Mouse (Mus musculus) MEL (cell line): ENCODE data around the gene Hist2h2aa1.

Experiments used
- BHLHE40 ChIP-seq: IDR thresholded peaks from 2 replicates; pipeline ENCODE4 v1.6.1; 2012; ENCODE audit warnings: low read depth, mild to moderate bottlenecking, inconsistent platforms, low read length, improper control_type of control experiment, borderline replicate concordance
- POLR2A ChIP-seq, 2 experiments: IDR thresholded peaks; 2 replicates each; pipeline ENCODE4 v1.6.1; 2011 to 2012; ENCODE audit warnings: low read length in 2 of 2, mild to moderate bottlenecking in 2 of 2, control low read depth in 1 of 2, improper control_type of control experiment in 1 of 2, low read depth in 1 of 2, moderate library complexity in 1 of 2; ENCODE audit not compliant: control insufficient read depth in 1 of 2, insufficient read depth in 1 of 2, poor library complexity in 1 of 2
- TCF12 ChIP-seq: IDR thresholded peaks from 2 replicates; pipeline ENCODE4 v1.6.1; 2014; ENCODE audit warnings: low read depth, mild to moderate bottlenecking, inconsistent platforms, low read length, improper control_type of control experiment, moderate library complexity
- ZKSCAN1 ChIP-seq: IDR thresholded peaks from 2 replicates; pipeline ENCODE4 v1.6.1; 2012; ENCODE audit warnings: low read depth, mild to moderate bottlenecking, inconsistent platforms, low read length, improper control_type of control experiment, moderate library complexity

GRCm38 (mm10) chr3:96262216-96262875 is 17.0 kb downstream of the Hist2h2aa1 start:
- no peak for TF ChIP-seq POLR2A (IDR thresholded peaks at IDR 0.05; ENCODE audit: control insufficient read depth in 1 of 2, insufficient read depth in 1 of 2, low read depth in 1 of 2, low read length in 2 of 2, poor library complexity in 1 of 2)
- no peak for TF ChIP-seq TCF12
- TF ChIP-seq ZKSCAN1 = no peak
- TF ChIP-seq BHLHE40 = no peak
